Mouse (Mus musculus) stomach, embryonic 14.5 days (tissue): ENCODE data around the gene Psmb3. TPM values are rescaled to one million over a fixed set of nuclear protein-coding genes. Genes with fewer than 3 reads are reported as not detected.

Experiments
- ATAC-seq: fragments of 200-750 bp; cut with Nextera tagmentation; 2 replicates; pipeline ENCODE4 v1.8.0; 2017; ENCODE audit warnings: low read depth, moderate TSS enrichment; ENCODE audit not compliant: insufficient number of reproducible peaks, insufficient read depth, low FRiP score
- H3K27ac ChIP-seq: fragments of 300-500 bp; sonication (generic); 2 replicates; pipeline ENCODE4 v1.5.1; 2014; ENCODE audit warnings: mild to moderate bottlenecking, low read length, moderate library complexity, mixed read lengths
- H3K27me3 ChIP-seq: fragments of 300-500 bp; sonication (generic); 2 replicates; pipeline ENCODE4 v1.6.1; 2014; ENCODE audit warnings: low read length, control low read depth, mixed read lengths; ENCODE audit not compliant: control insufficient read depth, insufficient read depth
- H3K36me3 ChIP-seq: fragments of 300-500 bp; sonication (generic); 2 replicates; pipeline ENCODE4 v1.6.1; 2014; ENCODE audit warnings: mild to moderate bottlenecking, control low read depth, low read length, moderate library complexity, mixed read lengths; ENCODE audit not compliant: control insufficient read depth, insufficient read depth
- H3K4me1 ChIP-seq: fragments of 300-500 bp; sonication (generic); 2 replicates; pipeline ENCODE4 v1.6.1; 2014; ENCODE audit warnings: low read length, control low read depth, mixed read lengths; ENCODE audit not compliant: control insufficient read depth, insufficient read depth
- H3K4me2 ChIP-seq: fragments of 300-500 bp; sonication (generic); replicated peaks from 2 replicates; pipeline ENCODE4 v1.6.1; 2014; ENCODE audit warnings: low read depth, low read length, control low read depth
- H3K4me3 ChIP-seq: fragments of 300-500 bp; sonication (generic); 2 replicates; pipeline ENCODE4 v1.5.1; 2014; ENCODE audit warnings: low read depth, low read length, control low read depth
- H3K9ac ChIP-seq: fragments of 300-500 bp; sonication (generic); replicated peaks from 2 replicates; pipeline ENCODE4 v1.6.1; 2014; ENCODE audit warnings: low read depth, mild to moderate bottlenecking, control low read depth, low read length, moderate library complexity, mixed read lengths
- H3K9me3 ChIP-seq: fragments of 300-500 bp; sonication (generic); 2 replicates; pipeline ENCODE4 v1.6.1; 2016; ENCODE audit warnings: low read depth, low read length, control low read depth; ENCODE audit not compliant: control insufficient read depth
- WGBS: fragments of 180-500 bp; shearing (Covaris S2); extraction: QIAGEN DNeasy Blood & Tissue Kit; methylation state at CpG from one replicate; pipeline ENCODE4 v1.1.7; 2014; 5-methylcytosine and 5-hydroxymethylcytosine counted together
- microRNA-seq: library from miRNA; unstranded; fragments of <30 nt; microRNA quantifications from one replicate; pipeline ENCODE4, GENCODE M21; 2016
- polyA plus RNA-seq: library from polyadenylated mRNA; unstranded; fragments of >200 nt; fragmentation: Nextera tagmentation; extraction: Ambion mirVana; gene quantifications from 2 replicates; pipeline ENCODE4 v1.2.1, GENCODE M21; 2014

Gene Psmb3
- polyA plus RNA-seq, 1 experiment from 2014 or later, result 454 TPM

DNA sequence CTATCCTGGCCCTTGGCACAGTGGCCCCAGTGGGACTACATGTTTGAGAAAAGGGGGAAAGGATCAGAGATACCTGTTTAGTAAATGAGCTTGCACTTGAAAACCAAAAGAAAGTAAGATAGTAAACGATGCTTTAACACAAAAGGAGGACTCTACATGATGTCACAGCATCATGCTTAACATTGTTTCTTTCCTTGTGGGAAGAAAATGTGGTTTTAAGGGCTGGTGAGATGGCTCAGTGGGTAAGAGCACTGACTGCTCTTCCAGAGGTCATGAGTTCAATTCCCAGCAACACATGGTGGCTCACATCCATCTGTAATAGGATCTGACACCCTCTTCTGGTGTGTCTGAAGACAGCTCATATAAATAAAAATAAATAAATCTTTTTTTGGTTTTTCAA is 54.9 kb downstream of the Psmb3 start:
- 89% methylated on average over 1 of the region's 1 CpGs for WGBS

DNA sequence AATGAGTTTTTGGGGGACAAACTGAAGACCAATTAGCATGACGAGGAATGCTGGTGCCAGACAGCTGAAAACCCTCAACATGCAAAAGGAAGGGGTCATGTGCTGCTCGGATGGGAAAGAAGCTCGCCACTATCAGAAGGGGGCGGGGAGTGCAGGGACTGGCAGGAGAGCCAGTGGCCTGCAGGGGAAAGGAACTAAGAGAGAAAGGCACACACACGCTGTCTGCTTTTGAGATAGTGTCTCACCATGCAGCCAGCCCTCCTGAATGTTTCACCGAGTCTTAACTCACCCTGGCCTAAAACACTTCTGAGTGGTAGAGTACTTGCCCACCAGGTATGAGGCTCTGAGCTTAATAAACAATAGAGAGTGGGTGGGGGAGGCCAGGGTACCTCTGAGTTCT is 55.7 kb downstream of the Psmb3 start:
- H3K36me3 ChIP-seq, result peaks cover 24% of the 10 kb centered on the region
- no peaks in the 10 kb centered on the region for H3K9me3 ChIP-seq

More for the DNA sequence above, 54.9 kb downstream of the Psmb3 start:
- no peak overlapping the region for H3K4me3 ChIP-seq
- no peaks in the 10 kb centered on the region for H3K9me3 ChIP-seq
- H3K4me2 ChIP-seq, result no peak overlapping the region
- no peaks in the 10 kb centered on the region for H3K4me1 ChIP-seq
- no peaks in the 10 kb centered on the region for H3K27me3 ChIP-seq
- peaks cover 32% of the 10 kb centered on the region for H3K36me3 ChIP-seq
- no peak overlapping the region for H3K27ac ChIP-seq
- H3K9ac ChIP-seq, result no peak overlapping the region
- ATAC-seq, result no peak

DNA sequence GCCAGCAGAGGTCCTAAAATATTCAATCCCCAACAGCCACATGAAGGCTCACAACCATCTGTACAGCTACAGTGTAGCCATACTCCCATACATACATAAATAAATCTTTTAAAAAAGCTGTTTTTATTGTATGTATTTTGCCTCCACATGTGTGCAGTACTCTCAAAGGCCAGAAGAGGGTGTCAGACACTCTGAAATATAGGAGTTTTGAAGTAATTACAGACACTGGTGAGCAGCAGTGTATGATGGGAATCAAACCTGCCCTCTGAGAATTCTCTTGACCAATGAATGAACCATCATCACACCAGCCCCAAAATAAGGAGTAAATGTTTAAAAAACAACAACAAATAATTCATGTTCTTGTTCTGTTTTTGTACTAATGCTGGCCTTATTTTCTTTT is 58.4 kb downstream of the Psmb3 start:
- peaks cover 9% of the 10 kb centered on the region; the same call in 1 of the 2 replicates for H3K4me1 ChIP-seq
- no peak for ATAC-seq
- no peaks in the 10 kb centered on the region for H3K9me3 ChIP-seq
- no peak overlapping the region for H3K4me2 ChIP-seq
- peaks cover 15% of the 10 kb centered on the region for H3K36me3 ChIP-seq
- no peaks in the 10 kb centered on the region for H3K27me3 ChIP-seq
- H3K9ac ChIP-seq, result no peak overlapping the region
- no peak overlapping the region for H3K27ac ChIP-seq
- no peak overlapping the region for H3K4me3 ChIP-seq

More for the DNA sequence above, 55.7 kb downstream of the Psmb3 start:
- Histone ChIP-seq H3K27ac (no peak overlapping the region), H3K4me1 (no peaks in the 10 kb centered on the region), H3K4me2 (no peak overlapping the region), H3K27me3 (no peaks in the 10 kb centered on the region), H3K9ac (no peak overlapping the region), H3K4me3 (no peak overlapping the region)
- WGBS, result 87% methylated on average over 6 of the region's 6 CpGs
- ATAC-seq, result no peak

Small RNAs within 50 kb of the gene (microRNA-seq; reads per million reads assigned to microRNA genes)
- gene Gm24158, result not detected
- gene Mir6927, result not detected
- not detected for gene Mir8102

Other genes with a start within 250 kb of the Psmb3 start
- gene 4933428G20Rik, start 203.1 kb upstream of the Psmb3 start, polyA plus RNA-seq, result 0.35 TPM in 1 of 2 replicates, not detected in the other
- 0.49 and 0.64 TPM in 2 replicates for gene Srcin1, start 127.2 kb upstream of the Psmb3 start, polyA plus RNA-seq
- gene Epop, start 73.7 kb upstream of the Psmb3 start, polyA plus RNA-seq, result 2.7 and 3.6 TPM in 2 replicates
- 4.3 and 4.5 TPM in 2 replicates for gene Mllt6, start 40.0 kb upstream of the Psmb3 start, polyA plus RNA-seq
- gene Cisd3, start 17.6 kb upstream of the Psmb3 start, polyA plus RNA-seq, result 20.8 and 21.9 TPM in 2 replicates
- 18.2 and 20.6 TPM in 2 replicates for gene Pcgf2, start 2.9 kb upstream of the Psmb3 start, polyA plus RNA-seq
- gene Pip4k2b, start 41.3 kb downstream of the Psmb3 start, polyA plus RNA-seq, result 1.9 and 2.5 TPM in 2 replicates
- gene Cwc25, start 63.2 kb downstream of the Psmb3 start, polyA plus RNA-seq, result 14.2 and 16.8 TPM in 2 replicates
- 0.43 and 0.59 TPM in 2 replicates for gene 1700001P01Rik, start 72.5 kb downstream of the Psmb3 start, polyA plus RNA-seq
- gene Rpl23, start 79.0 kb downstream of the Psmb3 start, polyA plus RNA-seq, result 774 and 780 TPM in 2 replicates
- 73.2 and 82.0 TPM in 2 replicates for gene Lasp1, start 95.6 kb downstream of the Psmb3 start, polyA plus RNA-seq
- 6.4 and 8.3 TPM in 2 replicates for gene B230217C12Rik, start 137.4 kb downstream of the Psmb3 start, polyA plus RNA-seq
- gene Fbxo47, start 180.8 kb downstream of the Psmb3 start, polyA plus RNA-seq, result 0.29 and 0.56 TPM in 2 replicates